Mouse (Mus musculus): ENCODE measurements around the gene Eif5a2. TPM values are rescaled to one million over a fixed set of nuclear protein-coding genes. Genes with fewer than 3 reads are reported as not detected.

Gene Eif5a2
- total RNA-seq, 2 experiments from 2014 or later, result 4.6 to 5.9 TPM

DNA sequence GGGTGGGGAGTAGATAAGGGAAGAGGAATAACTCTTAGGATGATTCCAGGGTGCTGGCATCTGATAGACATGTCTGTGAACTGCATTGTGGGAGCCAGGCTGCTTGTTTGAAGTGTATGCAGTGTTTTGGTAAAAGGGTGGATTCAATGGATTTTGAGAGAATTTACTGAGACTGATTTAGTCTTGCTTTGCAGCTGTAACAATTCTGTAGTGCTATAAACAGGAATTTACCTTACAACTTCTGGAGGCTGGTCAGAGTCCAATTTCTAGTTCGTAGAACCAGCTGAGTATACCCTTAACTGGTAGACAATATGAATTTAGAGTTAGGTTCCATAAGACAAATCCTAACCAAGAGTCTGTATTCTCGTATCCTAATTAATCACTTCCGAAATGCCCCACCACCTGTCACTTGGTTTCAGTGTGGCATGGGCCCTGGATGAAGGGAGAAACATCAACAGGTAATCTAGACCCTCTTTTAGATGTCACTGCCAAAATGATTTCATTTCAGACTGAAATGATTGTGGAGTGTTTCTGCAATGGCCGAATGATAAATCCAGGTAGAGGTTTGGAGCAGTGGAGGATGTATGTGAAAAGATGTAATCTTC lies 27.1 kb downstream of the Eif5a2 start:
- no peak for DNase-seq (ENCODE audit: low spot score in 2 of 2)

DNA sequence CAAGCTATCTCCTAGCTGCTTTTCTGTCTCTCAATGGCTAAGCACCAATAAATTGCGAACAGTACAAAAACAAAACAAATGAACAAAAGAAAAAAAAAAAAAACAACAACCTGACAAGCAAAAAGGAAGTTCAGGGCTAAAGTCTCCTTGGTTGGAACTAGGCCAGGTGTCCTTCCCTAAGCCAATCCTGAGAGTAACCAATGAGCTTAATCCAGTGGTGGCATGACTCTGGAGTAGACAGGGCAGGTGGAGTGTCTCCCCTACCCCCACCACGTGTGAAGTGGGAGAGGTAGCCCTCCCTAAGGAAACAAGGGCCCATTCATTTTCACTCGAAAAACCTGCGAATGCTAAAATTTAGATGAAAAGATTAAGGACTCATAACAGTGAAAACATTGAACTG lies 30.4 kb downstream of the Eif5a2 start:
- DNase-seq (ENCODE audit: low spot score in 2 of 2), result no peak

DNA sequence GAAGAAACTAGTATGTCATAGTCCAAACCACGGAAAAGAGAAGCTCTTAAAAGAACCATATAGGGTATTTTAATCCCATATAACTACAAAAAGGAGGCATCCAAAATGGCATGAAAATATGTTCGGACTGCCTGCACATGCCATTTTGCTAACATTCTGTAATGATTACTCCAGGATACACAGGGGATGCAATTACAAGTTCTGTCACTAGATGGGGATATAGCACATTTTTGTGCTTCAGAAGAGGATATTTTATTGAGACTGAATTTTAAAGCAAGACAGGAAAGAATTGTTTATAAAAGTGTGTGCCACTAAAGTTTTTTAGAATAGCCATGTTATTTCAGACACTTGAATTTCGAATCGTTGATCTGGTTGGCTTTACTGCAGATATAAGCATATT lies 33.3 kb downstream of the Eif5a2 start:
- no peak for DNase-seq (ENCODE audit: low spot score in 2 of 2)

DNA sequence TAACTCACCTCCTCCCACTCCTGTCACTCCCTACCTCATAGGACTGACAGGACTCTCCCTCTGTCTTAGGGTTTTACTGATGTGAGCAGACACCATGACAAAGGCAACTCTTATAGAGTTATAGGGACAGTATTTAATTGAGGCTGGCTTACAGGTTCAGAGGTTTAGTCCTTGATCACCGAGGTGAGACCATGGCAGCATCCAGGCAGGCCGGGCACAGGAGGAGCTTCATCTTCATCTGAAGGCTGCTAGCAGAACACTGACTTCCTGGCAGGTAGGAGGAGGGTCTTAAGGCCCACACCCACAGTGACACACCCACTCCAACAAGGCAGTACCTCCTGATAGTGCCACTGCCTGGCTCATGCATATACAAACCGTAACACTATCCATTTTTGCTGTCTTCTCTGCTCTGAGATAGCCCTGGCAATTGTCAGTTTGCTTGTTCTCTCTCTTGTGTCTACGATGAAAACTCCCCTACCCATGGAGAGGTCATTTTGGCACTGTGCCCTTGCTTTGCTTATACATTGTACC lies 35.0 kb downstream of the Eif5a2 start:
- DNase-seq (ENCODE audit: low spot score in 2 of 2), result no peak

DNA sequence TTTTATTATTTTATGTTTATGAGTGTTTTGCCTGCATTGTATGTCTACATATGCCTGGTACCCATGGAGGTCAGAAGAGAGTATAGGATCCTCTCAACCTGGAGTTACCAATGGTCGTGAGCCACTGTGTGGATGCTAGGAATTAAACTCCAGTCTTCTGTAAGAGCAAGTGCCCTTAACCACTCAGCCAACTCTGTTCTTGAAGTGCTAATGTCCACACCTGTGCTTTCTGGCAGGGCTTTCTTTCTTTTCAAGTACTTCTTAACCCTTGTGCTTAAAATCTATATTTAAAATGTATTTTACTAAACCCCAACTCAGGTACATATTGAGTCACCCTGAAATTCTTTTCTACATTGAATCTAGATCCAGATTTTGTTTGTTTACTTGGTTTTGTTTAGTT lies 45.2 kb downstream of the Eif5a2 start:
- no peak for DNase-seq (ENCODE audit: low spot score in 2 of 2)

DNA sequence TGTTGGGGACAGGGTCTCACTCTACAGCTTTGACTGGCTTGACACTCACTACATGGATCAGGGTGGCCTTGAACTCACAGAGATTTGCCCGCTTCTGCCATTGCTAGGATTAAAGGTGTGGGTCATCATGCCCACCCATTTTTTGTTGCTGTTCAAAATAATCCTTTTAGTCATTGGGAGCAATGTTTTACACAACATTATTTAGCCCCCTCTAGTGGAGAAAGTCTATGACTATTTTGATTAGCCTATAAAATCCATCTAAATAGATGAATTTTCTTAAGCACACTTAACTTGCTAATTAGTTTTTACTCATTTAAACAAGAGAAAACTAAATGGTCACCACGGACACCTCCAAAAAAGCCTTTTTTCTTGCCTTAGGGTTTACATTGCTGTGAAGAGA lies 46.5 kb downstream of the Eif5a2 start:
- no peak for DNase-seq (ENCODE audit: low spot score in 2 of 2)

DNA sequence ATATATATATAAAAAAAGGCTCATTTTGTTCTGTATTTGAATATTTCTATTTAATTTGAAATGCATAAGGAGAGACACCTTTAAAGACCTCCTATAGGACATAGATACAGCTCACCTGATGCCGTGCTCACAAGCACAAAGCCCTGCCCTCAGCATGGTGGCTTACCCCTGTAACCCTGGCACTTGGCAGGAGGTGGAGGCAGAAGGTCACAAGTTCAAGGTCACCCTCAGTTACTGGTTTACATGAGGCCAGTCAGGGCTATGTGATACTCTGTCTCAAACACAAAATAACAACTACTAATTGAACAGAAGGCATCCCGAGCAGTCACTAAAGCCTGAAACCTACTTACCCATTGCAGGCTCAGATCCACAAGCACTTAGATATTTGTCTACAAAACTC lies 48.4 kb downstream of the Eif5a2 start:
- no peak for DNase-seq (ENCODE audit: low spot score in 2 of 2)

DNA sequence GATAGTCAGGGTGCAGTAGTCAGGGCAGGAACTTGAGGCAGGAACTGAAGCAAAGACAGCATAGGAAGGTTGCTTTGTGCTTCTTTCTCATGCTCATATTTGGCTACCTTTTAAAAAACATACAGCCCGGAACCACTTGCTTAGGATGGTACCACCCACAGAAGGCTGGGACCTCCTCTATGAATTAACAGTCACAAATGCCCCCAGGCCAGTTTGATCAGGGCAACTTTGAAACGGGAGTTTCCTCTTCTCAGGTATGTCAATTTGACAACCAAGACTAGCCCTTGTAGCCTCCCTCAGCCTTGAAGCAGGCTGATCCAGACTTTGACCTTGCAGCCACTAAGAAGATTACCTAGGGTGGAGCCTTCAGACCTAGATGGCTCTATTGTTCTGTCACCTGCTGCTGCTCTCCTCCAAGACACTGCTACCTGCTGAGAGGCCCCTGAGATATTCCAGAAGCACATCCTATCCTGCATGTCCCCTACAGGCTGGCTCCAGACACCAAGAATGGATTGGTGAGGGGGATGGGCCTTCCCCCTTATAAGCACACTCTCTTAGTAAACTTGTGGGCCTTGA lies 55.8 kb downstream of the Eif5a2 start:
- DNase-seq (ENCODE audit: low spot score in 2 of 2), result no peak

DNA sequence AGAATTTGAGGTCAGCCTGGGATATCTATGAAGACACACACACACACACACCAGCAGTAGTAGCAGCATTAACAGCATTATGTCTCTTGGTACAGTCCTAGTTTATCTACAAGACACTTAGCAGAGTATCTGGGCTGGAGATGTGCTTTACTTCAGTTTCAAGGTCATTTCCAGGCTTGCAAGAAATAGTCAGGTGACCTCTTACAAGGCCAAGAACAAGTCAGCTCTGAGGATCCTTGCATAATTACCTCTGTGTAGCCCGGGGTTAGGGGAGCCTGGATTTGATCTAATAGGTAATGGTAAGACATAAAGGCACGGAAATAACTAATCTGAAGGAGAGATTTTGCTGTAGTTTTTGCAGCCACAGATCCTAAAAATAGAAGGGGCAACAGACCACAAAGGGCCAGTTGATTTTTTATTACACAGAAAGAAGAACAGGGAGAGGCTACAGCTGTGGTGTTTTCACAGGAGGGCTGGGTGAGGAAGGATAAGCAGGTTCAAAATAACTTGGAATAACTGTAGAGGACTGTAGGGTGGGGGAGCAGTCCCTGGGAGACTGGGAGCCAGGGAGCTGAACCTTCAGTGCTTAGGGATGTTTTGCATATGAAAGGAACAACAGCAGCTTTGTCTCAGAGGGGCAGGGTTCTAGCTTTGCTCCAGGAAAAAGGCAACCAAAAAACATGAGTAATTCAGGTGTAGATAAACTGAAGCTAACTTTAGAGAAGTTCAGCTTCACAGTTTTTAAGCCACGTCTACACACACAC lies 61.0 kb downstream of the Eif5a2 start:
- DNase-seq (ENCODE audit: low spot score in 2 of 2), result no peak

DNA sequence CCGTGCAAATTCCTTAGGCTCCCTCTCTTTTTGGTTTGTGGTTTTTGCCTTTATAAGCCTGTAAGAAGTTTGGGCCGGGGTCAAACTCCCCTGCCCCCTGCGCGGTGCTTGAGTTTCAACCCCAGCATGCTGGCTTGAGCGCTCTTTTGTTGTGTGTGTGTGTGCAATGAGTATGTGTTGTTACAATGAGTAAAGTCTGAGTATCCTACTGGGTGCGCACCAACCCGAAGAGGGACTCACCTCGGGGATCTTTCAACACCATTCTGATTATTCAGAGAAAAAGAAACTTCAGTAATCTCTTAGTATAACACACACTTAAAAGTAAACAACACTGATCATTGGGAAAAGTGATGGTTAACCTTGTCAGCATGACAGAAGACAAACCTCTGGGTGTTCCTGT lies 62.2 kb downstream of the Eif5a2 start:
- no peak for DNase-seq (ENCODE audit: low spot score in 2 of 2)

DNA sequence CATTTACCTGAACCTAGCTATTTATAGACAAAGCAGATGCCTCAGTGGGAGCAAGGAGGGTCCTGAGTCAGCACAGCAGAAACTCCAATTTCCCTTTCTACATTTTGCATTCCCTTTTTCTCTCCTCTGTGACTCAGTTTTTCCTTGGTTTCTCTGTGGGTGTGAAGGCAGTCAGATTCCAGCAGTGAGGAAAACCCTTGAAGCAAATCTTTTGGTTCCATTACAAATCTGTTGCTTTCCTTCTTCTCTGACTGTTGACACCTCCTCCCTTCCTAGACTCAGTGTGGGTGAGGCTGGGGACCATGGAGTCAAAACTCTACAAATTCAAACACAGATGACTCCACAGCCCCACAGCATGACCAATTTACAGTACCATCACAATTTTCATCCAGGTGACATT lies 66.0 kb downstream of the Eif5a2 start:
- DNase-seq (ENCODE audit: low spot score in 2 of 2), result no peak

Other genes with a start within 250 kb of the Eif5a2 start
- gene Slc2a2, start 83.4 kb upstream of the Eif5a2 start, total RNA-seq (2021), result 10 to 100 TPM; 11.2 to 22.3 TPM
- 100 to 1,000 TPM; 283 to 296 TPM for gene Rpl22l1, start 24.2 kb downstream of the Eif5a2 start, total RNA-seq (2021)
- gene Gm1527, start 111.3 kb downstream of the Eif5a2 start, total RNA-seq (2021), result under 1 TPM in 1 of 2 experiments, not detected in 1; 0.14 TPM

Measured in adrenal gland, postnatal 4 days (tissue).